Mouse (Mus musculus) heart, adult 2 months (tissue): ENCODE results near the gene Rph3al. TPM values are rescaled to one million over a fixed set of nuclear protein-coding genes. Genes with fewer than 3 reads are reported as not detected.

Source experiments
- DNase-seq, 2 experiments: peaks; one replicate each; pipeline ENCODE4 v3.0.0; 2021
- H3K27ac ChIP-seq: fragments of 200-600 bp; 2 replicates; pipeline ENCODE4 v1.8.1; 2022
- H3K27me3 ChIP-seq: fragments of 200-500 bp; 2 replicates; pipeline ENCODE4 v1.6.1; 2012; ENCODE audit warnings: mild to moderate bottlenecking, low read length, inconsistent platforms, mixed read lengths; ENCODE audit not compliant: control insufficient read depth, insufficient read depth
- H3K36me3 ChIP-seq: fragments of 200-500 bp; 2 replicates; pipeline ENCODE4 v1.6.1; 2012; ENCODE audit warnings: low read length, inconsistent platforms; ENCODE audit not compliant: control insufficient read depth, insufficient read depth
- H3K4me1 ChIP-seq: fragments of 200-500 bp; 2 replicates; pipeline ENCODE4 v1.6.1; 2011; ENCODE audit warnings: low read length; ENCODE audit not compliant: control insufficient read depth, insufficient read depth
- H3K4me3 ChIP-seq: fragments of 200-600 bp; 2 replicates; pipeline ENCODE4 v1.8.1; 2022
- H3K79me2 ChIP-seq: fragments of 200-500 bp; replicated peaks from 2 replicates; pipeline ENCODE4 v1.6.1; 2012; ENCODE audit warnings: mild to moderate bottlenecking, inconsistent platforms, low read length, moderate library complexity, mixed read lengths; ENCODE audit not compliant: control insufficient read depth, insufficient read depth
- H3K9ac ChIP-seq: fragments of 200-500 bp; 2 replicates; pipeline ENCODE4 v1.6.1; 2012; ENCODE audit warnings: low read depth, mild to moderate bottlenecking, control low read depth, inconsistent platforms, low read length, mixed read lengths
- CTCF ChIP-seq: fragments of 200-600 bp; IDR thresholded peaks from 2 replicates; pipeline ENCODE4 v1.8.1; 2022; ENCODE audit warnings: antibody characterized with exemption, mild to moderate bottlenecking, moderate library complexity
- EP300 ChIP-seq: fragments of 200-500 bp; IDR thresholded peaks from 2 replicates; pipeline ENCODE4 v1.6.1; 2011; ENCODE audit warnings: low read depth, low read length, control low read depth; ENCODE audit not compliant: insufficient read depth
- POLR2A ChIP-seq: fragments of 200-500 bp; IDR thresholded peaks from 2 replicates; pipeline ENCODE4 v1.6.1; 2011; ENCODE audit warnings: mild to moderate bottlenecking, low read depth, low read length, control low read depth; ENCODE audit not compliant: insufficient read depth
- WGBS: fragments of 180-500 bp; shearing (Covaris S2); methylation state at CpG from one replicate; pipeline ENCODE4 v1.1.7; 2018; 5-methylcytosine and 5-hydroxymethylcytosine counted together
- intact Hi-C: fragments of 180-260 bp; cut with DNase I; formaldehyde crosslinking; loops from one replicate; pipeline ENCODE4 v1.15.1; 2025
- polyA plus RNA-seq: library from polyadenylated mRNA; depleted of rRNA; stranded (reverse); fragments of >200 nt; gene quantifications from 2 replicates; pipeline ENCODE4 v1.2.3, GENCODE M21; 2012
- total RNA-seq, 2 experiments: library from RNA; stranded (reverse); gene quantifications; 2 replicates each; pipeline ENCODE4 v1.2.3; 2021

Rph3al gene
- total and polyA plus RNA-seq, 3 experiments: 5.9 to 11.7 (median 11.1) TPM

DNA sequence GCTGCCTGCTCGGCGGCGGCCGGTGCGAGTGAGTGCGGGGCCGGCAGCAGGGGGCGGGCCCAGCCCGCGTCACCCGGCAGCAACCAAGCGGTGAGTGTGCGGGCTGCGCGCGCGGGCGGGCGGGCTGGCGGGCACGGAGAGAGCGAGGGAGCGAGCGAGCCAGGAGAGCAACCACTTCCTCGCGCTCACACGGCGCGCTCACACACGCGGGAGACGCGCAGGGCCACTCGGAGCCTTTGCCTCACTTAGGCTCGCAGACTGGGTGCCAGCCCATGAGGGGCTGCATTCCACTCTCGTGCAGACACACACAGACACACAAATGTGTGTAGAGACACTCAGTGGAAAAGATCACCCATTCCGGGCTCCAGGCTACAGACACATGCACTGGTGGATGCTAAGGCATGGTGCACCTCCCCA lies 142.2 kb downstream of the Rph3al start, which contains the start of gene Doc2b:
Doc2b (minus strand) TSS at position 21 of the 417 bp plus-strand sequence.
- no peak within 1 kb of the TSS for H3K27ac ChIP-seq
- peaks cover 4% of the 10 kb centered on the region for H3K27me3 ChIP-seq
- intact Hi-C loops: no loop called here
- peak within 1 kb of the TSS; percentile 43 for H3K4me3 ChIP-seq
- H3K9ac ChIP-seq: peak within 1 kb of the TSS; percentile 38; the same call in 1 of the 2 replicates
- peak; percentile 30 to 49 for DNase-seq
- no peaks in the 10 kb centered on the region; the same call in 1 of the 2 replicates for H3K4me1 ChIP-seq
- no peaks in the 10 kb centered on the region for H3K79me2 ChIP-seq
- H3K36me3 ChIP-seq: no peaks in the 10 kb centered on the region
- TF ChIP-seq CTCF (0 out of 2 replicates have a peak, but pooled peaks have one; percentile 9), POLR2A (no peak), EP300 (no peak)
- WGBS: 8% methylated on average over 36 of the region's 37 CpGs

DNA sequence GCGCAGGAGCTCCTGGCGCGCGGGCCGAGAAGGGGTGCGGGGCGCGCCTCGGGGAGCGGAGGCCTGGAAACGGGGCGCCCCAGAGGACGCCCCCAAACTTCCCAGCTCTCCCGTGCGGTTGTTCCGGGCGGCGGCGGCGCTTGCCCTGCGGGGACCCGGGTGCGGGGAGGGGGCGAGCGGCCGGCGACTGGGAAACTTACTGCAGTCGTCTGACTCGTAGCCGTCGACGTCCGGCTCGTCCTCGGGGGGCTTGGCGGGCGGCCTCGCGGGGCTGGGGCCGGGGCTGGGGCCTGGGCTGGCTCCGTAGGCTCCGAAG lies 142.9 kb downstream of the Rph3al start:
- Histone ChIP-seq H3K79me2 (no peaks in the 10 kb centered on the region), H3K27me3 (peaks cover 4% of the 10 kb centered on the region), H3K36me3 (no peaks in the 10 kb centered on the region), H3K4me1 (no peaks in the 10 kb centered on the region; the same call in 1 of the 2 replicates), H3K9ac (peak overlapping the region; percentile 6; the same call in 1 of the 2 replicates), H3K4me3 (peak overlapping the region; percentile 43), H3K27ac (no peak overlapping the region)
- intact Hi-C loops: no loop called here
- WGBS: 3% methylated on average over 42 of the region's 42 CpGs
- peak in 1 of 2 experiments; percentile 52 for DNase-seq
- TF ChIP-seq CTCF (no peak), POLR2A (no peak), EP300 (no peak)

DNA sequence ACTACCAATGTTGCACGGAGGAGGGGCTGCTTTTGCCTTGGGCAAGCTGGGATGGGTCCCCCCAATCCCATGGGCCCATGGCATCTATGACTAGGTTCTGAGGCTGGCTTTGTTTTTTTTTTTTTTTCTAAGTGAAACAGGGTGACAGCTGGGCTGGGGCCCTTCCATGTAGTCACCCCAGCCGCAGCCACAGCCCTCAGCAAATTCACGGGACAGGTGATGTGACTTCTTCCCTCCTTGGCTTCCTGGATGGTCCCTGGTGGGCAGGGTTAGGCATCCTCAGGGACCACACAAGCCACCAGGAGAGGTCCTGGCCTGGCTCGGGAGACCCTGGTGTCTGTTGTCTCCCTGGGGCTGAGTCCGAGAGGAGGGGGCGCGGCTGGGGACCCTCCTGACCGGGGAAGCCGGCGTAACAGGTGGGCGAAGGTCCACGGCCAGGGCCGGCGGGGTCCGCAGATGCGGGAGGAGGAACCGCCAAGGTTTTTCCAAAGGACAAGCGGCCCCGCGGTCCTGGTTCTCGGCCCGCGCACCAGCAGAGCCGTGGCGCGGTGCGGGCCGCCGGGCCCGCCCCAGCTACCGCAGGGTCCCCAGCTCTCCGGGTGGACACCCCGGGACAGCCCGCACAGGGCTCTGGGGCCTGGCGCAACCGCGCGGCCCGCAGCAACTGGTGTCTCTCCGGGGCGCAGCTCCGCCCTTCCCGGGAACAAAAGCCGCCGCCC lies 143.5 kb downstream of the Rph3al start:
- TF ChIP-seq CTCF (no peak), POLR2A (no peak), EP300 (no peak)
- Histone ChIP-seq H3K4me3 (peak overlapping the region; percentile 43), H3K27me3 (peaks cover 4% of the 10 kb centered on the region), H3K27ac (no peak overlapping the region), H3K4me1 (no peaks in the 10 kb centered on the region; the same call in 1 of the 2 replicates), H3K9ac (peak overlapping the region; percentile 6; the same call in 1 of the 2 replicates), H3K36me3 (no peaks in the 10 kb centered on the region), H3K79me2 (no peaks in the 10 kb centered on the region)
- DNase-seq: peak in 1 of 2 experiments; percentile 16
- 15% methylated on average over 45 of the region's 45 CpGs for WGBS
- intact Hi-C loops: no loop called here

DNA sequence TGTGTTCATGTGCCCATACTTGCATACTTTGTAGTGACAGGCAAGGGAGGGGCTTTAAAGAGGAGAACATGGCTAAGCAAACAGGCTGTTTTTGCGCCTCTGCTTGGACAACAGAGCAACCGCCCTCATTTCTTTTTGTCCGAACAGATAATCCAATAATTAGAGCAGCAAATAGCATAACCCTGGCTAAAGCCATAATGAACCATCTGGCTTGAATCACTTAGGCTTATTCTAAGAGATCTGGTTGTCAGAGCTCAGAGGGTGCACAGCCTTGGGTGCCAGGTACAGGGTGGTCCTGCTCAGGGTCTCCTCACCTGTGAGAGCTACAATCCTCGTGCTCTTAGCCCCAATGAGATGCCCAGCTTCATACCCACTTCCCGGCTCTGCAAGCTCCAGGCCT lies 144.9 kb downstream of the Rph3al start:
- TF ChIP-seq POLR2A (no peak), EP300 (no peak), CTCF (no peak)
- Histone ChIP-seq H3K27ac (no peak overlapping the region), H3K4me3 (no peak overlapping the region), H3K4me1 (no peaks in the 10 kb centered on the region; the same call in 1 of the 2 replicates), H3K36me3 (no peaks in the 10 kb centered on the region), H3K9ac (no peak overlapping the region), H3K27me3 (peaks cover 4% of the 10 kb centered on the region), H3K79me2 (no peaks in the 10 kb centered on the region)
- no peak for DNase-seq
- 87% methylated on average over 5 of the region's 5 CpGs for WGBS
- intact Hi-C loops: no loop called here

DNA sequence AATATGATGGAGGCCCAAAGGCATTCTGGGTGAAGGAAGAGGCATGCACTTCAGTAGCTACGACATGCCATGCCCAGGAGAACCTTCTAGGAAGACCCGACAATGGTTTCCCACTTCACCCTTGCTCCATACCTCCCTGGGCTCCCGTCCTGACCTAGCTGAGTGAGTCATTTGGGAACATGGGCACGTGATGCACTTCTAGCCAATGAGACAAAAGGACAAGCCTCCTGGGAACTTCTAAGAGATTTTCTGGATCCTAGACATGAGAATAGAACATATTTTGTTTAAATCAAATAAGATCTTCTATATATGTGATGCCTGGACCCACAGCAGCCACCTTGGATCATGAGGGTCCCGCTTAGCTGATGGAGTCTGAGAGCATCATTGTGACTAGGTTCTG lies 145.7 kb downstream of the Rph3al start:
- 70% methylated on average over 5 of the region's 5 CpGs for WGBS

DNA sequence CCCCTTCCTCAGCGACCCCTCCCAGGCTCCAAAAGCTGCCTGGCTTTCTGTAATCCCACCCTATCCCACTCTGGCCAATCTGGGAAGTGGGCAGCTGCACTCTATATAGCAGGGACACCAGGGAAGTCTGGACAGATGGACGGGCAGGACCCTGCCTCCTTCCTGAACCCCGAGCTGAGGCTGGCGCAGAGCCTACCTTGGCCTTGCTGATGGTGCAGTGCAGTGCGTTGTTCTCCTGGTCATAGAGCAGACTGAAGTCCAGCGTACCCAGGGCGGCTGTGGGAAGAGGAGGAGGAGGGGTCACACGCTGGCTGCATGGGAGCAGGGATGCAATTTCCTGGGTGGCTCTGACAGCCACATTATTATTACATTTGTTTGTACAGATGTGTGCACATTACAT lies 152.3 kb downstream of the Rph3al start:
- Histone ChIP-seq H3K27me3 (no peaks in the 10 kb centered on the region), H3K9ac (no peak overlapping the region), H3K36me3 (no peaks in the 10 kb centered on the region), H3K4me3 (no peak overlapping the region), H3K27ac (no peak overlapping the region), H3K79me2 (no peaks in the 10 kb centered on the region), H3K4me1 (no peaks in the 10 kb centered on the region; the same call in 1 of the 2 replicates)
- no peak for DNase-seq
- TF ChIP-seq CTCF (no peak), EP300 (no peak), POLR2A (no peak)
- intact Hi-C loops: no loop called here
- WGBS: 73% methylated on average over 8 of the region's 8 CpGs

More for the DNA sequence above, 145.7 kb downstream of the Rph3al start:
- no peak overlapping the region for H3K27ac ChIP-seq
- H3K79me2 ChIP-seq: no peaks in the 10 kb centered on the region
- peaks cover 4% of the 10 kb centered on the region for H3K27me3 ChIP-seq
- DNase-seq: no peak
- H3K4me3 ChIP-seq: no peak overlapping the region
- no peaks in the 10 kb centered on the region; the same call in 1 of the 2 replicates for H3K4me1 ChIP-seq
- H3K36me3 ChIP-seq: no peaks in the 10 kb centered on the region
- intact Hi-C loops: no loop called here
- no peak for TF ChIP-seq CTCF
- TF ChIP-seq POLR2A: no peak
- TF ChIP-seq EP300: no peak
- H3K9ac ChIP-seq: no peak overlapping the region
